Mouse (Mus musculus) cerebellum, postnatal 36 days (tissue): Measurements from ENCODE around the gene Agxt.

Source experiments
- DNase-seq, 2 experiments: peaks; one replicate each; pipeline ENCODE4 v3.0.0; 2021 to 2022; ENCODE audit warnings: mixed read lengths in 2 of 2

The Agxt gene

GRCm38 (mm10) chr1:93150907-93151661 lies 16.0 kb downstream of the Agxt start:
- no peak for DNase-seq

GRCm38 (mm10) chr1:93157566-93157965 lies 22.5 kb downstream of the Agxt start:
- no peak for DNase-seq

GRCm38 (mm10) chr1:93158916-93159315 lies 23.9 kb downstream of the Agxt start:
- no peak for DNase-seq

GRCm38 (mm10) chr1:93159566-93160500 lies 24.8 kb downstream of the Agxt start:
- DNase-seq: peak; percentile 39 to 49

- DNase-seq: no peak
Observed at GRCm38 (mm10) chr1:93160501-93161133, 25.6 kb downstream of the Agxt start, which contains the start of gene 2310007B03Rik. Gene 2310007B03Rik (minus strand): TSS chr1:93160948.

GRCm38 (mm10) chr1:93161350-93161749 lies 26.3 kb downstream of the Agxt start:
- no peak for DNase-seq

GRCm38 (mm10) chr1:93161921-93162320 lies 26.9 kb downstream of the Agxt start:
- no peak for DNase-seq

- no peak for DNase-seq
Observed at GRCm38 (mm10) chr1:93162588-93162987, 27.5 kb downstream of the Agxt start.

- DNase-seq: no peak
Observed at GRCm38 (mm10) chr1:93165447-93165846, 30.4 kb downstream of the Agxt start.

GRCm38 (mm10) chr1:93166346-93167079 lies 31.5 kb downstream of the Agxt start:
- no peak for DNase-seq

- DNase-seq: no peak
Observed at GRCm38 (mm10) chr1:93168295-93168775, 33.3 kb downstream of the Agxt start, which contains the start of gene Crocc2. Gene Crocc2 (plus strand): TSS chr1:93168725.

- no peak for DNase-seq
Observed at GRCm38 (mm10) chr1:93173665-93174064, 38.6 kb downstream of the Agxt start.

GRCm38 (mm10) chr1:93174399-93174798 lies 39.4 kb downstream of the Agxt start:
- DNase-seq: peak; percentile 83 to 87

- DNase-seq: no peak
Observed at GRCm38 (mm10) chr1:93175849-93176248, 40.8 kb downstream of the Agxt start.

GRCm38 (mm10) chr1:93176525-93177332 lies 41.7 kb downstream of the Agxt start:
- DNase-seq: no peak

- DNase-seq: no peak
Observed at GRCm38 (mm10) chr1:93182281-93182680, 47.2 kb downstream of the Agxt start.

- peak in 1 of 2 experiments; percentile 20 for DNase-seq
Observed at GRCm38 (mm10) chr1:93184071-93184828, 49.2 kb downstream of the Agxt start.

- no peak for DNase-seq
Observed at GRCm38 (mm10) chr1:93190726-93191305, 55.8 kb downstream of the Agxt start.

- no peak for DNase-seq
Observed at GRCm38 (mm10) chr1:93194961-93195360, 59.9 kb downstream of the Agxt start.
